Mouse (Mus musculus): ENCODE measurements around the gene Il1rn.
A peak's percentile ranks its signal among the peaks of the same experiment; 100 is the strongest.

- peak; percentile 57 for TF ChIP-seq CTCF (IDR thresholded peaks at IDR 0.05; ENCODE audit: low read depth)
- TF ChIP-seq EP300 (IDR thresholded peaks at IDR 0.05; ENCODE audit: low read depth), result no peak
Measured at GRCm38 (mm10) chr2:24357642-24358041, 21.0 kb downstream of the Il1rn start.
